Mouse (Mus musculus): ENCODE data around the gene 5830473C10Rik.

The 5830473C10Rik gene

DNA sequence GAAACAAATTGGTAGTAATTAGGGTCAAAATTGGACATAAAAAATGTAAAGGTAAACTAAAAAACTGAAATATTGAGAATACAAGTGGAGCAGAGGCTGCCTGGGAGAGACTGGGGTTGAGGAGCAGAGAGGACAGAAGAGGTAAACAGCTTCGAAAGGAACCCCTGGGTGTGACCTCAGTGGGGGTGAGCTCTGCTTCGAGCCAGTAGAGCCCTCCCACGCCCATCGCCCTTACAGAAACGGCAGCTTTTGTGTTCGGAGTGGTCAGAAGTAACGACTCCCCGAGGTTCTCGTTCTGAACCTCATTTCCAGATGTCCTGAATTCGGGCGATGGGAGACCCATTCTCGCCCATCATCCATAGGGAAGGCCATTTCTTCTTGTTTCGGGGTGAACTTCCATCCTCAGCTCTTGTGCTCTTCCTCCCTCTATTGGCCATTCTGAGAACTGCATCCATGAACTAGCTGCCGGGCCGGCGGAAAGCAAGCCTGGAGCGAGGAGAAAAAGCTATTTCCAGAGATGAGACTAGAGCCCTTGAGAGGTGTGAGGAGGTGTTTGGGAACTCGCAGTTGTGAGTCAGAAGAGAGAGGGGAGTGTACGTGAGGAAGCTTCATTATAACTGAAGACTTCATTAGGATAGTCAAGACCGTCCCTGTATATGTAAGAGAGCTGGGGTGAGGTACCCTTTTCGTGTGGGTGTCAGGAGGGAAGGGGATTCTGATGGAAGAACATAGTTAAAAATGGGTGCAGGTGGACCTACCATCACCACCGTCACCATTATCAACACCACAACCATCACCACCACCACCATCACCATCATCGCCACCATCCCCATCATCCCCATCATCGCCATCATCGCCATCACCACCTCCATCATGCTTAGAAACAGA lies 28.0 kb downstream of the 5830473C10Rik start:
- in situ Hi-C loops (cut with MboI; ENCODE audit: low pct_unique_long_range_greater_than_20kb in 1 of 2, low sequenced_read_pairs in 2 of 2, unreplicated experiment in 1 of 2), result no loop called here

- in situ Hi-C loops (cut with MboI; ENCODE audit: low pct_unique_long_range_greater_than_20kb in 1 of 2, low sequenced_read_pairs in 2 of 2, unreplicated experiment in 1 of 2), result no loop called here
Measured at GRCm38 (mm10) chr5:90590676-90591075, 29.8 kb downstream of the 5830473C10Rik start.

- in situ Hi-C loops (cut with MboI; ENCODE audit: low pct_unique_long_range_greater_than_20kb in 1 of 2, low sequenced_read_pairs in 2 of 2, unreplicated experiment in 1 of 2), result no loop called here
Measured at GRCm38 (mm10) chr5:90591936-90592335, 31.0 kb downstream of the 5830473C10Rik start.

- in situ Hi-C loops (cut with MboI; ENCODE audit: low pct_unique_long_range_greater_than_20kb in 1 of 2, low sequenced_read_pairs in 2 of 2, unreplicated experiment in 1 of 2), result no loop called here
Measured at GRCm38 (mm10) chr5:90594945-90595344, 34.0 kb downstream of the 5830473C10Rik start.

- in situ Hi-C loops (cut with MboI; ENCODE audit: low pct_unique_long_range_greater_than_20kb in 1 of 2, low sequenced_read_pairs in 2 of 2, unreplicated experiment in 1 of 2), result no loop called here
Measured at GRCm38 (mm10) chr5:90596155-90596554, 35.2 kb downstream of the 5830473C10Rik start.

DNA sequence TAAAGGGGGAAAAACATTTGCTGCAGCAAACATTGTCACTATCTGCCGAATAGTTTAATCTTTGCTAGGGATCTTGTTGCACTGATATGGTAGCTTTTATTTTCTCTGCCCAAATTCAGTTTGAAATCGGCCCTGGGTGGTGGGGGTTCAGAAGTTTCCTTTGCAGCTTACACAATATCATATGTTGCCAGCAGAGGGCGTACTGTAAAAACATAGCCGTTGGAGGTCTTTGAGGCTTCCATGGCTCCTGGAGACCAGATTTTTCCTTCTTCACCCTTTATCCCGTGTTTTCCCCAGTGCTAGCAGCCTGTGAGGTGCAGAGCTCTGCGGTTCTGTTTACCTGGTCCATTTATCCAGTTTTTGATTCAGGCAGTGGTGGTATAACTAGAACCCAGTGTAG lies 40.6 kb downstream of the 5830473C10Rik start:
- in situ Hi-C loops (cut with MboI; ENCODE audit: low pct_unique_long_range_greater_than_20kb in 1 of 2, low sequenced_read_pairs in 2 of 2, unreplicated experiment in 1 of 2), result loop anchor here in 1 of 2 experiments (25.0 kb wide), 1 partner anchor 389 kb away; the partner anchor contains the start of gene Cox18

DNA sequence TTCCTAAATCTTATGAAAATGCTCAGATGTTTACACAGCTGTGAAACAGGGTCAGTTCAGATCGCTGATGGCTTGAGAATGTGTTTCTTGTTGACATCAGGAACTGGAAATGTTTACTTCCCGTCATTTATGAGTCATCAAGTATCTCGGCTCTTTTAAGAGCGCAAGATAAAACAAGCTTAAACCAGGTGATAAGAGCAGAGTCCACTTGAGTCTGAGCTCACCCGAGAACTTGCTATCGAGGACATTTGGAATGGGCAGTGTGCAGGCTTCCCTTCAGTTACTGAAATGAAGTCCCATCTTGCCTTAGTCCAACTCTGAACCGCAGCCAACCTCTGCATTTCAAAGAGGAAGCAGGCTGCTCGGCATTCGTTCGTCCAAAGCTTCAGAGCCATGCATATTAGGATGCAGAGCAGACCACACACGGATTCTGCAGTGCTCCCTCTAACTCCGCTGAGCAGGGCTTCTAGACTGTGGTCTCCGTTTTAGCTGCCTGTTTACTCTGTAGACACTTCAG lies 42.6 kb downstream of the 5830473C10Rik start:
- in situ Hi-C loops (cut with MboI; ENCODE audit: low pct_unique_long_range_greater_than_20kb in 1 of 2, low sequenced_read_pairs in 2 of 2, unreplicated experiment in 1 of 2), result loop anchor here in 1 of 2 experiments (25.0 kb wide), 1 partner anchor 391 kb away; the partner anchor contains the start of gene Cox18

- in situ Hi-C loops (cut with MboI; ENCODE audit: low pct_unique_long_range_greater_than_20kb in 1 of 2, low sequenced_read_pairs in 2 of 2, unreplicated experiment in 1 of 2), result loop anchor here in 1 of 2 experiments (25.0 kb wide), 1 partner anchor 397 kb away; the partner anchor contains the start of gene Cox18
Measured at GRCm38 (mm10) chr5:90608906-90609305, 48.0 kb downstream of the 5830473C10Rik start.

GRCm38 (mm10) chr5:90611388-90611787 lies 50.5 kb downstream of the 5830473C10Rik start:
- in situ Hi-C loops (cut with MboI; ENCODE audit: low pct_unique_long_range_greater_than_20kb in 1 of 2, low sequenced_read_pairs in 2 of 2, unreplicated experiment in 1 of 2), result loop anchor here in 1 of 2 experiments (25.0 kb wide), 1 partner anchor 399 kb away; the partner anchor contains the start of gene Cox18

DNA sequence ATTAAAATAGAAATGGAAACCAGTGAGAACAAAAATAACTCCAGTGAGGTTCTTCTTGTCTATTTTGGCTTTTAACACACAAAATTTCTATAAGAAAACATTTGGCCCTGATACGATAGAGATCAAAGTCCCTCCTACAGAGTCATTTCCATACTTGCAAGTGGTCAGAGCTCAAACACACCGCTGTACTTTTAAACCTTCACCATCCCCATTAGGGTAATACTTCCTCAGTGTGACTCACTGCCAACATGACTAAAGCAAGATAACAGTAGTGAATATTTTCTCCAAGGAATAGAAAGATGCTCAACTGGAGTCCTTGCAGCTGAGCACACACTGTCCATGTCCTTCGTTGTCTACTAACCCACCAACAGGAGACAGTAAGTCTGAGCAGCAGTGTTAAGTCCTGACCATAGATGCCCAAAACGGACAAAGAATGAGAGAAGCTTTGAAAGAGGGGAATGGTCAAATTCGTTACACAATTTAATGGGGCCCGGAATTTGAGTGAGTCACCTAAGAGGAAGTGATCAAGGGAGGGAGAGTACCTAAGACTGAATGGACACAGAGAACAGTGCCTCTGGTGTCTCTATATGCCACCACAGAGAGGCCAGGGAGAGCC lies 51.2 kb downstream of the 5830473C10Rik start:
- in situ Hi-C loops (cut with MboI; ENCODE audit: low pct_unique_long_range_greater_than_20kb in 1 of 2, low sequenced_read_pairs in 2 of 2, unreplicated experiment in 1 of 2), result loop anchor here in 1 of 2 experiments (25.0 kb wide), 1 partner anchor 400 kb away; the partner anchor contains the start of gene Cox18

DNA sequence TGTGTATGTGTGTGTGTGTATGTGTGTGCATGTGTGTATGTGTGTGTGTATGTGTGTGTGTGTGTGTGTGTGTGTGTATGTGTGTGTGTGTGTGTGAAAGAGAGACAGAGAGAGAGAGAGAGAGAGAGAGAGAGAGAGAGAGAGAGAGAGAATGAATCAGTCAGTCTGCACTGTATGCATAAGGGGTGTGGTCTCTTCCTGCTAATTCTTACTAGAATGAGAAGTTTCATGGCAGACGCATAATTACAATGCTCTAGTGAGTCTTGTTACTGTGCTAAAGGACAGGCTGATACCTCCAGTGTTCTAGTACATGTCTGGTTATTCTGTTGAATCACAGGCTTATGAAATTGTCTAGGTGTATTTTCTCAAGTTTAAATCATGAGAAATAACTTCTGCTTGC lies 51.8 kb downstream of the 5830473C10Rik start:
- in situ Hi-C loops (cut with MboI; ENCODE audit: low pct_unique_long_range_greater_than_20kb in 1 of 2, low sequenced_read_pairs in 2 of 2, unreplicated experiment in 1 of 2), result loop anchor here in 1 of 2 experiments (25.0 kb wide), 1 partner anchor 400 kb away; the partner anchor contains the start of gene Cox18

DNA sequence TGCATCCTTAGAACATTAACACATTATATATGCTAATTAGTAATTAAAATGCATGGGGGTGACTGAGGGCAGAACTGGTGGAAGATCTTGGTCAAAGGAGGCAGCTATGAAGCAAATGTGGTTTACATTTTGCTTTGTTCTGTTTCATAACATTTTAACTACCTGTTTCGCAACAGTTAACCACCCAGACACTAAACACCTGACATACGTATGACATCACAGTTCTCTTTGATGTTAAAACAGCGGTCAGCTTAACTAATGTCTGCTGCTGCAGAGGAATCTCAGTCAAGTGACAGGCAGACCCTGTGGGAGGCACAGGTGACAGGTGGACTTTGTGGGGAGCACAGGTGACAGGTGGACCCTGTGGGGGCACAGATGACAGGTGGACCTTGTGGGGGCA lies 57.0 kb downstream of the 5830473C10Rik start:
- in situ Hi-C loops (cut with MboI; ENCODE audit: low pct_unique_long_range_greater_than_20kb in 1 of 2, low sequenced_read_pairs in 2 of 2, unreplicated experiment in 1 of 2), result loop anchor here in 1 of 2 experiments (25.0 kb wide), 1 partner anchor 406 kb away; the partner anchor contains the start of gene Cox18

DNA sequence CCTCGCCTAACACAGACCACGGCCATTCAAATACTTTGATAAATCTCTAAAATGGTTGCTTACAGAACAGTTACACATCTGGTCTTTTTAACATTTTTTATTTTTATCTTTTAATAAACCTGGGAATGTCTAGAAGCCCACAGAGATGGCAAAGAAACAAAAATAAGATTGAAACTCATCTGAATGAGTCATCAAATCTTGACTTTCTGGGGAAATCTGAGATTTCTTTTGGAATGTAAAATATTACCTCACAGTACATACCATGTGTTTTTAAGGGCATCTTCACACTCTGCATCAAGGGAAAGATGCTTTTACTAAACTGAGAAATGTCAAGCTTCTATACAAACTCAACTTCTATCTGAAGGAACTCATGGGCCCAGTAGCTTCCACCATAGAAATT lies 60.4 kb downstream of the 5830473C10Rik start:
- in situ Hi-C loops (cut with MboI; ENCODE audit: low pct_unique_long_range_greater_than_20kb in 1 of 2, low sequenced_read_pairs in 2 of 2, unreplicated experiment in 1 of 2), result loop anchor here in 1 of 2 experiments (25.0 kb wide), 1 partner anchor 409 kb away; the partner anchor contains the start of gene Cox18

GRCm38 (mm10) chr5:90621726-90622125 lies 60.8 kb downstream of the 5830473C10Rik start:
- in situ Hi-C loops (cut with MboI; ENCODE audit: low pct_unique_long_range_greater_than_20kb in 1 of 2, low sequenced_read_pairs in 2 of 2, unreplicated experiment in 1 of 2), result loop anchor here in 1 of 2 experiments (25.0 kb wide), 1 partner anchor 409 kb away; the partner anchor contains the start of gene Cox18

DNA sequence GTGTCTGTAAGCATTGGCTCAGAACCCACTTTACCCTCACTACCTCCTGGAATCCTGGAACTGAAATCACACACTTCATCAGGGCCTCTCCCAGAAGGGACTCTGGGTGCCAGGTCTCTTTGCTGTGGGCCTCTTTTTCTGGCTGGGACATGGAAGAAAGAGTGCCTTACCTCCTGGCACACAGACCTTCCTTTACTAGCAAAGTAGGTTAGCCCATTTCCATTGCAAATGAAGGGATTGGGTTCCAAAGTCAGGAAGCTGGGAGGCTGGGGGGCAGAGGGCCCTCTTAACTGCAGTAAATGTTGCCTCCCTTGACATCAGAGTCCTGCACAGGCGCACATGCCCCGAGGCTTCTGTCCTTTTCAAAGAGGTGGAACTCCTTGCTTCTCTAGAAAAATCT lies 62.3 kb downstream of the 5830473C10Rik start:
- in situ Hi-C loops (cut with MboI; ENCODE audit: low pct_unique_long_range_greater_than_20kb in 1 of 2, low sequenced_read_pairs in 2 of 2, unreplicated experiment in 1 of 2), result loop anchor here in 1 of 2 experiments (25.0 kb wide), 1 partner anchor 411 kb away; the partner anchor contains the start of gene Cox18

DNA sequence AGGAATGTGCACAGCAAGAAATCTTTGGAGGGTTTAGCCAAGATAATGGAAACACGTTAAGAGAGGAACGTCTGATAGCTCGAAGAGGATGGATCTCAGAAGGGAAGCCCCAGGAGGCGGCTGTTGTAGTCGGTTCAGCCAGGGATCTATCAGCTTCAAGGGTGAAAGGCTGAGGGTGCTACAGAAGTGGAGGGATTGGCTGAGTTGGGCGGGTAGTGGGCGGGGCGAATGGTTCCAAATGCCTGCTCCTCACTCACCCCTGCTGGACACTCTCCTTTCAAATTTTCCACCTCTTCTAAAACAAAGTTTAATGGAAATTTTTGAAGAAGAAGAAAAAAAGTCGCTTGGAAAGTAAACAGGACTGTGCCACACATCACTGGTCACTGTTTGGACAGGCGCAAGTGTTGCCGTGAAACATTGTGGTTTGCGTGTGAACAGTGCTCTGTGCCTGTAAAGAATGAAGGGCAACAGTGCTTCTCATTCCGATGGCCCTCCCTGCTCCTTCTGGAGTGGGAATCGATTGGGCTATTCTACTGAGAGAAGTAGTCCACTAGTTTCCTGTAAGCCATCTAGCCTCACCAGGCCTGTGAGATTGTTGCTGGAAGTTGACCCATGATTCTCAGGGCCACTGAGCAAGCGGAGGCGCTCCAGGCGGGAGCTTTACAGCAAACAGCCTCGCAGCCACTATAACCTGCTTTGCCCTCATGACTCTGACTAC lies 64.0 kb downstream of the 5830473C10Rik start:
- in situ Hi-C loops (cut with MboI; ENCODE audit: low pct_unique_long_range_greater_than_20kb in 1 of 2, low sequenced_read_pairs in 2 of 2, unreplicated experiment in 1 of 2), result loop anchor here in 1 of 2 experiments (25.0 kb wide), 1 partner anchor 413 kb away; the partner anchor contains the start of gene Cox18

GRCm38 (mm10) chr5:90627423-90627822 lies 66.5 kb downstream of the 5830473C10Rik start:
- in situ Hi-C loops (cut with MboI; ENCODE audit: low pct_unique_long_range_greater_than_20kb in 1 of 2, low sequenced_read_pairs in 2 of 2, unreplicated experiment in 1 of 2), result no loop called here

DNA sequence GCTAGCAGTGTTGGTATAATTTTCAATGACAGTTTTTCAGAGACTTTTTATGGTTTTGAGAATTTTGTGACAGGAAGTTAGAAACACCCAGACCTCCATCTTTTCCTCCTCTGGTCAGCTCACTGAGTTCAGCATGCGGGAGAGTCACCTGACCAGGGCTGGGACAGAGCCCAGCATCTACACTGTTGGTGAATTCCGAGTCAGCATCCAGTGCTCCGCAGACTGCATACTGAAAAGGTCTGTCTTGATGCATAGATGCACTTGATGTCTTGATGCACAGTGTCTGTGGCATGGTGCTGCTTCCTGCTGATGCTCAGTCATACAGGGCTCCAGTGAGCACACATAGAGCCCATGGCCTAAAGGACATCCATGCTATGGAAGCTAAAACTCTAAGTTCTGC lies 67.1 kb downstream of the 5830473C10Rik start:
- in situ Hi-C loops (cut with MboI; ENCODE audit: low pct_unique_long_range_greater_than_20kb in 1 of 2, low sequenced_read_pairs in 2 of 2, unreplicated experiment in 1 of 2), result no loop called here

All from mouse embryonic stem cell (cell line).